Mouse (Mus musculus): ENCODE measurements at regions not wholly inside any gene's neighbourhood (a gene's known extent, or its start where the extent isn't known, plus 50 kb on each side); places are given as distances from the start of the nearest gene placed in this dataset.

DNA sequence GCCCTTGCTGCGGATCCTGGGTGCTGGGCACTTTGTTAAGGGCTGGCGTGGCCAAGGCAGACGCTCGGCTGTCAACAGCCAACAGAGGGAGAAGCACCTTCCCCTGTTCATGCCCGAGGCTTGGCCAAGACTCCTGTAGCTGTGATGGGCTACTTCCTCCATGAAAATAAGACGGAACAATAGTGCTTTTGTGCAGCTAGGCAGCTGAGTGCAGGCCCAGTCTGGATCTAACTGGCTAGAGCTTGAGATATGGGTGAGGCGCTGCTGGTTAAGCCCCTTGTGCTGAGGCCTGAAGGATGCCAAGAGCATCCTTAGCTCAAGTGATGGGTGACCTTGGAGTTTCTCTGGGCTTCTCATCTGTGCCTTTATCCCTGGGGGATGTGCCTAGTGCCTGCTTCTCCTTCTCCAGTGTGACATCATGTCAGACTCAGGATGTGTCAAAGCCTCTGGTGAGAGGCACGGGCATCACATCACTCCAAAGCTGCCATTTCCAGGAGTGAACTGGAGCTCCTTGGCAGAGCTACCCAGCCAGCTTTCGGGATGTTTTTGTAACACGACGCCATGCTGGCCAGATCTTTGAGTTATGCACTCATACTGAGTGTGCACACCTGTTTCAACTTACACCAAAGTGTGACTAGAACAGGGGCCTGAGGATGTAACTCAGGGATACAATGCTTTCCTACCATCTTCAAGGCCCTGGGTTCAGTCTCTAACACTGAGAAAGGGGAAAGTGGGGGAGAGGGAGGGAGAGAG, 360.1 kb upstream of the Tbx3 start:
- DNase-seq = no peak

DNA sequence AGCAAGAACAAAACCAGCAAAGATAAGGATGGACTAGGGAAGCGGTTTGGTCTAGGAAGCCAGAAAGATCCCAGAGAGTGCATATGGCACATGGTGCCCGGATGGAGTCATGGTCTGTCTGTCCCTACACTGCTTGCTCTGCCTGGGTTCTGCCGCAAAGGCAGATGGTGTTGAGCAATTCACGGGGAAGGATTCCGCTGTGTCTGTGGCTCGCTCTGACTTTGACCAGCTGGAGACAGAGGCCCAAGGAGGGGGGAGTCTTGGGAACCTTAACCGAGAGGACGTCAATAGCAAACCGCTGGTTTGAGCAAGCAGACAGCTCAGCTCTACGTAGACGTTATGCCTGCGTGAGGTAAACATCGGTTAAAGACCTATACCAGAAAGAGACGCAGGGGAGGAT, 357.7 kb upstream of the Tbx3 start:
- no peak for DNase-seq

DNA sequence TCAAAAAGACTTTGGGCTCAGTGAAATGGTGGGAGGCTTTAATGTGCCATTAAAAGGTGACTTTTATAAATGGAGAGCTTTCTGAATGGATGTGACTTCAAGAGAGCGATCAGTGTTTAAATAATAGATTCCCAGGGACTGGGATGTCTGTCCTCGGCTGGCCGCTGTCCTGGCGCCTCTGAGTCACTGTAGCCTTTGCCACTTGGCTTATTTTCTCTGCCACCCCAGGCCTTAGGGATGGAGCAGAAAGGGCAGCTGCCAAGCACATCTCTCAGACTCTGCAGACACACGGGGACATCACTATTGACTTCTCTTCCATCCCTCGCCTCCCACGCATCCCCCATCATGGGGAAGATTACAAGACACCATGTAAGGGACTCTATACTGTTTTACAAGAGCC, 355.3 kb upstream of the Tbx3 start:
- no peak for DNase-seq

DNA sequence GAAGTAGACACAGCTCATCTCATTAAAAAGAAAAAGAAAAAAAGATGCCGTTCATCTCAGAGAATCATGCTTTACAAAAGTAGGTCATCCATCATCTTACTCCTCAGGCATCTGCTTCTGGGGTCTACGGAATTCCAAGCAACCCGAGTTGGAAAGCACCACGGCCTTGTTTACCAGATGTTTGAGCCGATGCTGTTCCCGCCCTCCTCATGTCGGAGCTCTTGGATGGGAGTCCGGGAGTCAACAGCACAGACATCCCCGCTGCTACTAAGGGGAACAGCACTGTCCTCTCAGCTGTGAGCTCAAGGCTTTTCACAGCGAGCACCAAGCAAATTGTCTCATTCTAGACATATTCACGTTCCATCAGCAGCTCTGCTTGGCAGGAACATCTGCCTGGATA, 352.9 kb upstream of the Tbx3 start:
- no peak for DNase-seq

DNA sequence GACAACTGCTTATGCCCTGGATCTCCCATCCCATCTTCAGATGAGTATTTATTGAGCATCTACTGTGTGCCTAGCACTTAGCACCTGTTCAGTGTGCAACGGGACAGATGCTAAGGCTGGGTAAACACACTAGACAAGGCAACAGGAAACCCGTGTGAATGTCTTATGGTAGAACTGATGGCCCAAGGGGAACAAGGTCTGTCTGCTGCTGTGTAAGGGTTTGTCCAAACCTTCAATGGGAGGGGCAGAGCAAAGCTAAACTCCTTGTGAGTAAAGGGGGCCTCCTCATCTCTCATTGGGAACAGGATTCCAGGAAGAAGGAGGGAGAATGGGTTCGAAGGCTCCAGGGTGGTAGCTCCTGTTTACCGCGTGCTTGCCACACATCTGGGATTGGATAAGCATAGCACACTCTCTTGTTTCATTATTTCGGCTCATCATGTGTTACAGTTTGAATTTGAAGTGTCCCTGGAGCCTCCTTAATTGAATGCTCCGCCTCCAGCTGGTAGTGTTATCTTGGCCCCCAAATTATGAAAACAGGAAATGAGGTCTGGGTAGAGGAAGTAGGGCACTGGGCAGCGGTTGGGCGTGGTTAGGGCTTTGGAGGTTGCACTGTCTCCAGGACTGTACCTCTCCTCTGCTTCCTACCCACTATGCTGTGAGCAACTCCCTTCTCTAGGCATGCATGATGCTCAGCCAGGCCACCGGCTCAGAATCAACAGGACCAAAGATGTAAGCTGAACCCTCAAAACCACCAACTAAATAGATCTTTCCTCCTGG, 348.9 kb upstream of the Tbx3 start:
- no peak for DNase-seq

DNA sequence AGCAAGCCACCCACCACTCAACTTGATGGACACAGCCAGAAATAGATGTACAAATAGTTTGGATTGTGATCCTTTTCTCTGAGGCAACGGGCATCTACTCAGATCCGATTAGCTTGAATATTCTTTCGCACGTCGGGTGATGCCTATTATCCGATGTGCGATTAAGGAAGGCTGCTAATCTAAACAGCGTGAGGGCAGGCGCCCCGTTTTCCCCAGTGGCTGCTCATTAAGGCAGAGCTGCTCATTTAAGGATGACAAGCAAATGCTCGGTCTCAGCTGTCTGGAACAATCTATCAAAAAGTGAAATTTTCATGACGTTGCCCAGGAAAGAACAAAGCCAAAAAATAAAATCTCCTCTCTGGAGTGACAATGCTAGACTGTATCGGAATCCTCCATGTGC, 348.1 kb upstream of the Tbx3 start:
- no peak for DNase-seq

DNA sequence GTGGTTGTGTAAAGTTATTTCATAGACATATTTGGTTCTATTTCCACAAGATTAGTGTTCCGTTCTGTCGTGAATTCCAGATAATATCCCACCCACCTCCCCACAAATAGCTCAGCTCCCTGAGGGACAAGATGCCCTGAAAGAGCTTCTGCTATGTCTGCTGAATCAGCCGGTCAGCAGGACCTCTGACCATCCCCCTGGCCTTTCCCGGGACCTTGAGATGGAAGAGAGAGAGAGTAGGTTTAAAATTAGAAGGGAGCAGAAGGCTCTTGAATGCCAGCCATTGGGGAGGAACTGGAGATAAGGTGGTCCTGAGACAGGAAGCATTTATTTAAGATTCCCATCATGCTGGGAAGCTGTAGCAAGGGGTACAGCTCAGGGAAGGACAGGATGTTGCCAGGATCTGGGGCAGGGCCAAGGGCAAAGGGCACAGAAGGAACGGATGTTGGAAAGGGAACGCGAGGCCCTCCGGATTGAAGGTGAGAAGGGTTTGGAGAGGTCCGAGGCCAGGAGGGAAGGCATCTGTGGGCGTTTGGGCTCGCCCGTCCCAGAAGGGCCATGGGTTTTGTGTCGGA, 344.7 kb upstream of the Tbx3 start:
- DNase-seq = no peak

DNA sequence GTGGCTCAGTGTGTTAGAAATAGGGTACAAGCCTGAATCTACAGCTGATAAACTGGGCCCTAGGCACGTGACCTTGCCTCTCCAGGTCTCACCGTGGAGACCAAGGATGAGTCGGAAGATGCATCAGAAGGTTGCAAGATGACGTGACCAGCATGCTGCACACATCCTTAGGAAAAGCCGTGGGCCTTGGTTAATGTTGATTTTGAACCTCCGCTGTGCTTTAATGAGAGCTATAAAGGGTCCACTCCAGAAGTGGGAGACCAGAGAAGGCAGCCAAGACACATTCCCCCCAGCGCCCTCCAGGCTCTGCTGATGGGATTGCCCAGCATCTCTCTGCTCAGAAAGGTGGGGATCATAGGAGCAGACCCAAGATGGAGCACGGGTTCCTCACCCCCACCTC, 343.6 kb upstream of the Tbx3 start:
- DNase-seq = no peak

DNA sequence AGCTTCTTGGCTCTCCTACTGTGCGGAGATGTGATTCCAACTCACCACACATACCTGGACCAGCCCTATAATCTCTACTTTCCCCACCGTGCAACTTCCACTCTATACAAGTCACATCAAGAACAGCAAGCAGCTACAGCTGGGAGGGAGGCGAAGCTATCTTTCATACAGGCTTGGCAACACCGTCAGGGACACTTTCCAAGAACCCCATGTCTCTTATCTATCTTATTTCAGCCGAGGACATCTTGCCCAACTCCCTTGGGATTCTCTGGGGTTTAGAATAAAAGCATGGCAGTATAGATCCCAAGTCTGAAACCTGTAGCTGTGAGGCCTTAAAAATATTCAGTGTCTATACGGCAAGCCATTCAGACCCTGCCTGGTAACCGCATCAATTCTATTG, 341.5 kb upstream of the Tbx3 start:
- DNase-seq = no peak

DNA sequence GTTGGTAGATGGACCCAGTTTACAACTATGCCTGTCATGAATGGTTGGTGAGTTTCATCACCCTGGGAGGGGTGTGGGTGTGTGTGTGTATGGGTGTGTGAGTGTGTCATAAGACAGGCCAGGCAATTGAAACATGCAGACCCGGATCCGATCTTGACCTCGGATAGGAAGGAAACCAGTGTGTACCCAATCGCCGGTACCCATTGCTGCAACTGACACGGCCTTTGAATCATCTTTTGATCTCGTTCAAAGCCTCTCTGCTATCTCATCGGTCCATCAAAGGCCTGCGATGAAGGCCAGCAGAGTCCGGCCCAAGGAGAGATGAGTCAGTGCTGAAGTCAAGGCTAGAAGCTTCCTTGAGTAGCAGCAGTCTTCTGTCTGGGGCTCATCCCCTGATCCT, 341.1 kb upstream of the Tbx3 start:
- no peak for DNase-seq

DNA sequence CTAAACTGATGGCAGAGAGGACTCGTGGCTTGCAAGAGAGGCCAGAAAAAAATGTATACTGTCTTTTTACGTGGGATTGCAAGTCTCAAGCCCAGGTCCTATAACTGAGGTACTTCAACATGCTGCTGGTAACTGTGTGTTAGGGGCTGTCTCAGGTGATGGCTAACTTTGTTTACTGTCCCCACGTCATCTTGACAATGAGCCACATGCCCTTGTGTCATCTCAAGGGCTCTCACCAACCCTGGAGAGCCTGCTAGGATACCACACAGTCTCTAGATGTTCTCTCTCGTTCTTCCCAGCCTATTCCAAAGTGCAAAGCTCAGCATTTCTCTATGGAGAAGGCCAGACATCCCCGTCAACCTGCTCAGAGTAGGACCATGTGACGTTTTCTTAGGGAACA, 340.6 kb upstream of the Tbx3 start:
- DNase-seq = no peak

DNA sequence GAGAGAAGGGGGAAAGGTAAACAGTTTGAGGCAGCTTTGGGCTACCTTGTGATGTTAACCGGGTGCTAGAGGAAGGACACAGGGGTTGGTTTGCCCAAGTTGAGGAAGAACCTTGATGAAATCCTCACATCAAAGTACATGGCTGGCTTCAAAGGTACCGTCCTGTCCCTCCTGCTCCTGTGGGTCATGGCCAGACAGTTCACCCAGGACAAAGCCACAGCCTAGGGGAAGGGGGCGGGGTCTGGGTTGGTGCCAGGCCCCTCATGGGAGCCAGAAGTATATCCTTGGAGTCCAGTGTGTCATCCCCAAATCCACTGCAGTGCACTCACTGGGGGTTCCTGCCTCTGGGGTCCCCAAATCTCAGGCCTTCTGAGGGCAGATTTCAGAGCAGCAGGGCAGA, 339.0 kb upstream of the Tbx3 start:
- DNase-seq = no peak

DNA sequence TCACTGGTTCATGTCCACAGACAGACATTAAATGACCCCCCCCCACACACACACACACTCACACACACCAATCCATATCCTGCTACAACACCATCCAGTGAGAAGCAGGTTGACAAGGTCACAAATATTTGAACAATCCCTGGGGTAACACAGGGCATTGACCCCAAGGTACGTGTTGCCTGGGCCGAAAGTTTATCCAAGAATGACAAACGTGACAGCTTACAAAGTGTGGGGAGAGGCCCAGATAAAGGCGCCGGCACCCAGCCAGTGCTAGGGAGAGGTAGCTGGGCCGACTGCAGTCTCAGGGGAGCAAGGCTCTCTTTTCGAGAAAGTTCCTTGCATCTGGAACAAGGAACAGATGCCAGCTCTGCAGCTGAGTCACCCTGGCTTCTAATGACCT, 337.8 kb upstream of the Tbx3 start:
- no peak for DNase-seq

DNA sequence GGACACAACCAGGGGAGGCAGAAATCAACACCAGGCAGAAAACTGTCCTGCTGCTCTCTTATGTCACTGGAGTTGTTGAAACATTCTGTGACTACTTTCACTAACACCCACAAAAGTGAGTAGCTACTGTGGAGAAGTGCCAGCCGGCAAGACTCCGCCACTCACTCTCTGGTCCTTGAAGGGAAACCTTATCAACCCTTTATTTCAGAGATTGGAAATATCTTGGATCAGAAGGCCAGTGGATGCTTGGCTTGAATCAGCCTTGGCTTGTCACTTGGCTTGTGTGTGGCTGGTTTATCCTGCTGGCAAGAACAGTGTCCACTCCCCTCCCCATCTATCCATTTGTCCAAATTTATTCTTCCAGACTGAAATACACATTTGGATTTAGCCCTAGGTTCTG, 335.3 kb upstream of the Tbx3 start:
- DNase-seq = no peak

DNA sequence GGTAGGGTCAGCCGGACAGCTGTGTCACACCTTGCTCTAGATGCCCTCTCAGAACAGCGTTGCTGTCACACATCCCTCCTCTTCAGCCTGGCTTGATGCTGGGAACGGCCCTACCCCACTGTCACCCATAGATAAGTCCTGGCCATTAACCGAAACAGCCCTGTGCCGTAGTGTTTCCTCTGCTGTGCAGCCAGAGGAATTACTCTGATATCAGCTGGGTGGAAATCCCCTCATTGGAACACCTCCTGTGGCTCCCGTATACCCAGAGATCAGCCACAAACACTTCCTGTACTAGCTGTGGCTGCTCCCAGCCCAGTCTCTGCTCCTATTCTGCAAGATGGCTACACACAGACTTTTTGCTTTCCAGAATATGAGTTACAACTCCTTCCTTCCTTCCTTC, 334.5 kb upstream of the Tbx3 start:
- no peak for DNase-seq

DNA sequence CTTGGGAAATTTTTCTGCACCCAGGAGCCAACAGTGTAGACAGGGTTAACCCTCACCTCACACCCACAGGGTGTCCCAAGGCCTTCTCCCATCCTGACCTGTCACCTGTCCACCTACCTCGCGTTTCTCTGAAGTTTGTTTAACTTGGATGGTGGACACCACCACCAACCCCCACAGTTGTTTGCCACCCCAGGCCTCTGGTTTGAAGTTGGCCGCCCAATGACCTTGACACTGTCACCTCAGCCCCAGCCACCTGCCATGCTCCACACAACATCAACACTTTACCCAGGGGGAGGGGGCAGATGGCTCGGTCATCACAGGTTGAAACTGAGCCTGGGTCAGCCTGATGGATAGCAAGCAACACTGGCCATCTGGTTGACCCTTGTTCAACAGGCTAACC, 332.7 kb upstream of the Tbx3 start:
- DNase-seq = no peak

DNA sequence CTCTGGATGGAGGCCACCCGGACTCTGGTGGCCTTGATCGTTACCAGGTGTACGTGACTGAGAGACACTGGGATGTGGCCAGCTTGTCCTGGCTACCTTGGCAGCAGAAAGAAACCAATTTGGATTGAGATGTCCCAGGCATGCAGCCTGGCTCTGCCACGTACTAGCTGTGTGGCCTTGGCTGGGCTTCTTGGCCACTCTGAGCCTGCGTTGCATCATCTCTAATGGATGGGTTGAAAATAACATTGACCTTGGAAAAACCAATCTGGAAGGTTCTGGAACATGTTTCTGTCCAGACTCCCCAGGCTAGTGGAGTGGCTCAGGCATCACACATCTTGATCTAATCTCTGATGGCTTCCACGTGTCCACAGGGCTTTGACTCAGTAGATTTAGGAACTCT, 331.8 kb upstream of the Tbx3 start:
- DNase-seq = no peak

DNA sequence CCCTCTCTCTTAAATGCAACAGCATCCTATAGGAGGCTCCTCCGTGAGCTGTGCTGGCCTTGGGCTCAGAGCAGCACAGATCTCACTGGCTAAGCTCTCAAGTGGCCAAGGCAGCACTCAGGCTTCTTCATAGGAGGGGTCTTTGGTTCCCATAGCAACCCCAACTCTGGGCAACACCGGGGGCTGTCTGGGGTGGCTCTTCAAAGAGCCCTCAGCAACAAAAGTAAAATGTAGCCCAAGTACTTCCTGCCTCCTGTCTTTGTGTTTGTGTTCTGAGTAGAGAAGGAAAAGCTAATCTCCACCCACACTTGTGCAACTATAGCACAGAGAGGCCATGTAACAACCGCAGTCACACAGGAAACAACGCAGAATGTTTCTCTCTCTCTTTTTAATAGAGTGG, 322.2 kb upstream of the Tbx3 start:
- no peak for DNase-seq

DNA sequence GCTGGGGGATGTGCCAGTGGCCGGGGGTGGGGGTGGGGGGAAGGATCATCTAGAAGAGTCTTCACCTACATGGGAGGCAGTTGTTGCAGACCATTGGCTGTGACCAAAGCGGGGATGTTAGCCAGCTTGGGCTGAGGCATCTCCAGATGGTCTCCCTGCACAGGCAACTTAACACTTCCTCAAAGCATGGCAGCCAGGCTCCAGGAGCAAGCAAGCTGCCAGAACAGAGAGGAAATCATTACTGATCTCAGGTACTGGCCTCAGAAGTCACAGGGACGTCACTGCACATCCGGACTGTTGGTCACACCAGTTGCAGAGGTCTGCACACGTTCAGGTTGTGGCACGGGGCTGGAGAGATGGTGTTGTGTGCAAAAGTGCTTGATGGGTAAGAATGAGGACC, 321.1 kb upstream of the Tbx3 start:
- DNase-seq = no peak

DNA sequence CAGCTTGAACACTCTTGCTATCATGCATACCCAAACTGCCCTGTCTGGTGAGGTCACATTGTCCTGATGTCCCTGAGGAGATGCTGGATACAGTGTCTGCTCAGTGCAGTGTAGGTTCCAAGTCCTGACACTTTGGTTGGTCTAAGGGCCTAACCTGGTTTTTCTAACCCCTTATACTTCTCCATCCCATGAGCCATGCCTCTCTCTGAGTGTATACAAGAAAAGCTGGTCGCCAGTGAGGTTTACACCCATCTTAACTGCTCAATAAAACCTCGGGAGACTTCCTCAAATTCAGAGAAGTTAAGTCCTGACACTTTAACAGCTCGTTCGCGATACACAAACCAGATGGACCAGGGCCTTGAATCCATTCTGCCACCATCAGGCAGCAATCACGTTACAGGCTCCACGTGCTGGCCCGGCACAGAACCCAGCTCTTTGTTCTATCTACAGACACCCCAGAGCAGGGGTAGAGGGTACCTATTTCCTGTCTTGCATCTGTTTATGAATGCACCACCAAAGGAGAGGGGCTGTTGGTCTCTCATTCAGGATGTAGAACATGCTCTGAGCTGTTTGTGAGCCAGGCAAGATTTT, 320.0 kb upstream of the Tbx3 start:
- no peak for DNase-seq

DNA sequence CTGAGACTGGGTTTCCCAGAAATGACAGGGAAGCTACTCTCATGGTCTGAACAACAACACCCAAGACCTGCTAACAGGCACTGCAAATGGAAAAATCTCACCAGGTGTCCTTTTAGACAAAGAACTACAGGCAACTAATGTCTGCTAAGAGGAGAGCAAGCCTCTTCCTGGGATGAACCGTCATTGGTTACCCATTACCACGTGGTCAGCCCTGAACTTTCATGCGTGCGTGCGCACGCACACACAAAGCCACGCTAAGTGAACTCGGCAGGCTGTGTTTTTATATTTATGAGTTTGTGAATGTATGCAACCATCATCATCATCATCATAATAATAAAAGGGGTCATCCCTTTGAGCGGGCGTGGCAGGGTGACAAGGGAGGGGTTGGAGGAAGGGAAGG, 315.0 kb upstream of the Tbx3 start:
- DNase-seq = no peak

DNA sequence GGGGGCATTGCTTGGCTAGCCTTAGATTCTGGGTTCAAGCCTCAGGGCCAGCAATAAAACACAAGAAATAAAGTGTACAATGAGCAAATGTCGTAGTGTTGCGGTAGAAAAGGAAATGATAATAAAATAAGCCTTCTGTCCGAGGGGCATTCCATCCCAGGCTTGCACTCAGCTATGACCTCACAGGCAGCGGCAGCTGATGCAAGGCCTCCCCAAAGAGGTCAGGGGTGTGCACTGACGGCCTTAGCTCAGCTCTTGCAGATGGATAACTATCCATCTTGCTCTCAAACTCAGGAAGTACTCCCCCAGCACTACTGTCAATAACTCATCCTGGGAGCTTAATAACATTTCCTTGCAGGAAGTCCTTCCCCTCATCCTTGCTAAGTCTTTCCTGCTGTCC, 314.4 kb upstream of the Tbx3 start:
- no peak for DNase-seq

DNA sequence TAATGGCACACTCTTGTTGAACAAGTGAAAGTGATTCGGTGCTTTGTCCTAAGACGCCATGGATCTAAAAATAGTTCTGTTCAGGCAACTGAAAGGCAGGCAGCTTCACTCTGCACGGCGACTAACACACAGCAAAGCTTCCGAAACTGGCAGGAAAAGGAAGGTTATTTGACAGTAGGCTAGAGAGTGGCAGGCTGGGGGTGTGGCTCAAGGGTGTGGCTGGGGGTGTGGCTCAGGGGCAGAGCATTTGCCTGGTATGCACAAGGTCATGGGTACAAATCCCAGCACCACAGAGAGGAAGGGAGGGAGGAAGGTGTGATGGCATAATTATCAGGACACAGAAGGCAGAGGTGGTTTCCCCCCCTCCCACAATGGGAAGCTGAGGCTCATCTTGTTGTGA, 310.8 kb upstream of the Tbx3 start:
- DNase-seq = no peak

DNA sequence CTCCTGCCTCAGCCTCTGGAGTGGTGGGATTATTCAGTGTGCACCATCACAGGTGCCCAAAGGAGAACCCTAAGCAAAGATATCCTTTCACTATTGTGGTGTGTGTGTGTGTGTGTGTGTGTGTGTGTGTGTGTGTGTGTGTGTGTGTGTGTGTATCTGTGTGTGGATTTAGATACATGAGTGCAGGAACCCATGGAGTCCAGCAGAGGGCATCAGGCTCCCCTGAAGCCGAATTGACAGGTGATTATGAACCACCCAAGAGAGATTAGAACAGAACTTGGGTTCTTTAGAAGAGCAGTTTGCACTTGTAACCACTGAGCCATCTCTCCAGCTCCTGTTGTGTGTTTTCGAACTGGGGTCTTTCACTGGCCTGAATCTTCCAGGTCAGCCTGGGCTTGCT, 310.1 kb upstream of the Tbx3 start:
- DNase-seq = no peak

All from kidney, adult 18-20 months (tissue).